Mouse (Mus musculus): ENCODE data around the gene Tet3.

Gene Tet3

GRCm38 (mm10) chr6:83440510-83441258, 18.2 kb downstream of the Tet3 start:
- peak; percentile 83 to 87 for DNase-seq (ENCODE audit: low spot score in 2 of 2)

GRCm38 (mm10) chr6:83440197-83440509, 18.7 kb downstream of the Tet3 start:
- DNase-seq (ENCODE audit: low spot score in 2 of 2), result no peak

- peak in 1 of 2 experiments; percentile 60 for DNase-seq (ENCODE audit: low spot score in 2 of 2)
Measured at GRCm38 (mm10) chr6:83439781-83440180, 19.1 kb downstream of the Tet3 start.

GRCm38 (mm10) chr6:83439119-83439767, 19.6 kb downstream of the Tet3 start:
- peak in 1 of 2 experiments; percentile 66 for DNase-seq (ENCODE audit: low spot score in 2 of 2)

GRCm38 (mm10) chr6:83438584-83438983, 20.3 kb downstream of the Tet3 start:
- no peak for DNase-seq (ENCODE audit: low spot score in 2 of 2)

GRCm38 (mm10) chr6:83437802-83438201, 21.1 kb downstream of the Tet3 start:
- no peak for DNase-seq (ENCODE audit: low spot score in 2 of 2)

GRCm38 (mm10) chr6:83437225-83437624, 21.7 kb downstream of the Tet3 start:
- no peak for DNase-seq (ENCODE audit: low spot score in 2 of 2)

GRCm38 (mm10) chr6:83436547-83436946, 22.3 kb downstream of the Tet3 start:
- no peak for DNase-seq (ENCODE audit: low spot score in 2 of 2)

GRCm38 (mm10) chr6:83435174-83435573, 23.7 kb downstream of the Tet3 start:
- no peak for DNase-seq (ENCODE audit: low spot score in 2 of 2)

- no peak for DNase-seq (ENCODE audit: low spot score in 2 of 2)
Measured at GRCm38 (mm10) chr6:83433546-83433945, 25.3 kb downstream of the Tet3 start.

GRCm38 (mm10) chr6:83432966-83433365, 25.9 kb downstream of the Tet3 start:
- no peak for DNase-seq (ENCODE audit: low spot score in 2 of 2)

GRCm38 (mm10) chr6:83427968-83428731, 30.7 kb downstream of the Tet3 start:
- DNase-seq (ENCODE audit: low spot score in 2 of 2), result peak in 1 of 2 experiments; percentile 63

- DNase-seq (ENCODE audit: low spot score in 2 of 2), result no peak
Measured at GRCm38 (mm10) chr6:83427512-83427911, 31.4 kb downstream of the Tet3 start.

- DNase-seq (ENCODE audit: low spot score in 2 of 2), result no peak
Measured at GRCm38 (mm10) chr6:83426576-83426975, 32.3 kb downstream of the Tet3 start.

- DNase-seq (ENCODE audit: low spot score in 2 of 2), result no peak
Measured at GRCm38 (mm10) chr6:83424053-83424404, 34.9 kb downstream of the Tet3 start.

- no peak for DNase-seq (ENCODE audit: low spot score in 2 of 2)
Measured at GRCm38 (mm10) chr6:83423400-83424052, 35.4 kb downstream of the Tet3 start.

GRCm38 (mm10) chr6:83421866-83422649, 36.8 kb downstream of the Tet3 start:
- DNase-seq (ENCODE audit: low spot score in 2 of 2), result no peak

GRCm38 (mm10) chr6:83419516-83419915, 39.4 kb downstream of the Tet3 start:
- no peak for DNase-seq (ENCODE audit: low spot score in 2 of 2)

- no peak for DNase-seq (ENCODE audit: low spot score in 2 of 2)
Measured at GRCm38 (mm10) chr6:83417531-83417930, 41.4 kb downstream of the Tet3 start.

GRCm38 (mm10) chr6:83417104-83417502, 41.8 kb downstream of the Tet3 start:
- no peak for DNase-seq (ENCODE audit: low spot score in 2 of 2)

All from left cerebral cortex, adult 9 months (tissue).